Mouse (Mus musculus) heart, postnatal 0 days (tissue): ENCODE measurements around the gene Adamts15.

Experiments
- CTCF ChIP-seq: IDR thresholded peaks from 2 replicates; pipeline ENCODE4 v1.5.1; 2016; ENCODE audit warnings: antibody characterized with exemption, control low read depth, low read depth
- EP300 ChIP-seq: IDR thresholded peaks from 2 replicates; pipeline ENCODE4 v1.6.1; 2016; ENCODE audit warnings: antibody characterized with exemption, low read depth

DNA sequence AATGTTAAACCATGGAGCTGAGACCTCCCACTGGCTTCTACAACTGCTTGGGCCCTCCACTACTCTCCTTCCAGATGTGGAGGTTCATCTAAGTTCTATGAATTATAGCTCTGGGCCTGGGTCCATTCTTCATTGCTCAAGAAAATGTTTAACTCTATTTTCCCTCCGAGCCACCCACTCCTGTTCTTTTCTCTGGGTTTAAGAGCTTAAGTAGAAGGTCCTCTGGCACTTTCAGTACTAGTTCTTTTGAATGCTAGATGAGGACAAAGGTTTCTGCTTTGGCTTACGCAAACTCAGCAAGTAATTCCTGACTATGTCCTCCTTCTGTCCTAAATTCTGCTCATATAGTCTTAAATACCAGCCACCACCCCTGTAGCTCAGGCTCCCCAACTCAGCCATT, 6.5 kb upstream of the Adamts15 start:
- TF ChIP-seq CTCF (no peak), EP300 (no peak)
